Mouse (Mus musculus) brain, embryonic 14.5 days (tissue): ENCODE measurements at regions not wholly inside any gene's neighbourhood (a gene's known extent, or its start where the extent isn't known, plus 50 kb on each side); places are given as distances from the start of the nearest gene placed in this dataset.

Source experiments
- DNase-seq: peaks from one replicate; pipeline ENCODE4 v3.0.0-alpha.2; 2011; ENCODE audit warnings: low read depth
- CTCF ChIP-seq: fragments of 200-500 bp; IDR thresholded peaks from 2 replicates; pipeline ENCODE4 v1.5.1; 2012; ENCODE audit warnings: inconsistent platforms, mild to moderate bottlenecking, moderate library complexity, borderline replicate concordance; ENCODE audit not compliant: insufficient read depth, insufficient read length; ENCODE audit errors: extremely low read depth
- POLR2A ChIP-seq: fragments of 200-500 bp; IDR thresholded peaks from 2 replicates; pipeline ENCODE4 v1.6.1; 2012; ENCODE audit warnings: mild to moderate bottlenecking, inconsistent platforms, borderline replicate concordance; ENCODE audit not compliant: poor library complexity, insufficient read depth, insufficient read length, severe bottlenecking; ENCODE audit errors: extremely low read depth

- DNase-seq = peak; percentile 48
- no peak; the same call in 1 of the 2 replicates for TF ChIP-seq CTCF
- TF ChIP-seq POLR2A = no peak
Observed at GRCm38 (mm10) chr3:112733205-112733604, 525.4 kb downstream of the Amy2a5 start.

GRCm38 (mm10) chr3:112699531-112700125 lies 559.0 kb downstream of the Amy2a5 start:
- DNase-seq = peak; percentile 51
- no peak for TF ChIP-seq CTCF
- no peak for TF ChIP-seq POLR2A

DNA sequence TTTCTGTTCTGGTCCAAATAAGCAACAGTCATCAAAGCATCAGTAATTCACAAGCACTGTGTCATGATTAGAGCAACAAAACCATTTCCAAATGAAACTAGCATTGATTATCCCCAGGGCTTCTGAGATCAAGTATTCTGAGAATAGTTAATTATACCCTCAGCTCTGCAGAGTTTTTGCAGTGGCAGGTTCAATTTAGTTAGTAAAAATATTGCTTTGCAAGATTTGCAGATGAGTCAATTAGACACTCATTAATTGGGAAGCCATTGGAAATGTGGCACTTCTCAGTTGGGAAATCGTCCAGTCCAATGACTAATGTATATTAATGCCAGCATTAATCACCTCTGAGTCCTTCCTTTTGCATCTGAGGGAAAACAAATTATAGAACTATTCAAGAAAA lies 570.5 kb downstream of the Amy2a5 start:
- TF ChIP-seq CTCF (no peak), POLR2A (no peak)
- peak; percentile 57 for DNase-seq

DNA sequence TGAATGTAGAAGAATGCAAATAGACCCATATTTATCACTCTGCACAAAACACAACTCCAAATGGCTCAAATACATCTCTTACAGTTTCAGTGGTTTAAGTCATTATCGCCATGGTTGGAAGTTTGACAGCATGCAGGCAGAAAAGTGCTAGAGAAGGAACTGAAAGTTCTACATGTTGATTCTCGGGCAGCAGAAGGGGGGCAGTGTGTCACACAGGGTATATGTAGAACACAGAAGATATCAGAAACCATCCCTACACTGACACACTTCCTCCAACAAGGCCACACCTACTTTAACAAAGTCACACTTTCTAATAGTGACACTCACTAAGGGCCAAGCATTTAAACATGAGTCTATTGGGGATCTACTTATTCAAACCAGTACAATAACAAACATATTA lies 620.1 kb downstream of the Amy2a5 start:
- no peak for TF ChIP-seq CTCF

GRCm38 (mm10) chr3:112603470-112603869 lies 655.2 kb downstream of the Amy2a5 start:
- TF ChIP-seq CTCF (no peak), POLR2A (no peak)
- DNase-seq = peak; percentile 13

More for the DNA sequence above, 620.1 kb downstream of the Amy2a5 start:
- no peak for DNase-seq

- DNase-seq = no peak
- TF ChIP-seq CTCF = no peak
- no peak for TF ChIP-seq POLR2A
Observed at GRCm38 (mm10) chr3:112582314-112582713, 676.3 kb downstream of the Amy2a5 start.
